Comparison of ENCODE assay signal across 23 mouse cellular contexts in the genomic region with DNA sequence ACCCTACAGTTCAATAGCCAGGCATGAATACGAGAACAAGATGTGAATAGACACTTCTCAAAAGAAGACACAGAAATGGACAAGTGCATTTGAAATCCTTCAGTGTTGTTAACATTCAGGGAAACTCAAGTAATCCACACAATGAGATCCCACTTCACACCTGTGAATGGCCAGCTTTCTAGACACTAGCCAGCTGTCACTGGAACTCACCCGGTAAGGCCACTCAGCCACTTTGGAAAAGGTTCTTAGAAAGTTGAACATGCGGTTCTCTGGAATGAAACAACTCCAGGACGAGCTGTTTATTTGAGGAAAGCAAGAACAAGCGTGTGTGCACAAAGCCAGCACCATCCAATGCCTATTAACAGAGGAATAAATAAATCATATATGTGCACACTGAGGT.
A peak's percentile ranks its signal among the peaks of the same experiment; 100 is the strongest.
DNase-seq lines count a peak whose midpoint lies in the region; ATAC-seq lines count a peak whose summit lies in the region.
"Had no signal": no experiment of that assay in that cellular context is flagged by ENCODE, and none has a peak within 500 bp of the region (broad histone marks: within the 10 kb centered on the region; RNA-seq: fewer than 3 reads in every experiment).

No protein-coding gene starts in this region.

- no peak overlapping the region for H3K9ac ChIP-seq in forebrain, embryonic 11.5 days (ENCODE audit: low read length)
- no peak overlapping the region for H3K9ac ChIP-seq in forebrain, embryonic 16.5 days (replicated peaks; ENCODE audit: low read depth, low read length)
- H3K9ac ChIP-seq: embryonic facial prominence, embryonic 12.5 days; forebrain, embryonic 12.5 days; forebrain, postnatal 0 days had no signal

- H3K27me3 ChIP-seq in forebrain, embryonic 11.5 days (ENCODE audit: control insufficient read depth, insufficient read depth, low read length): no peaks in the 10 kb centered on the region
- no peaks in the 10 kb centered on the region for H3K27me3 ChIP-seq in forebrain, embryonic 16.5 days (replicated peaks; ENCODE audit: control insufficient read depth, insufficient read depth, low read length)
- no peaks in the 10 kb centered on the region for H3K27me3 ChIP-seq in heart, embryonic 10.5 days (ENCODE audit: insufficient read depth, poor library complexity, severe bottlenecking)
- H3K27me3 ChIP-seq: embryonic facial prominence, embryonic 12.5 days; forebrain, embryonic 12.5 days had no signal

- H3K4me3 ChIP-seq in forebrain, embryonic 11.5 days (ENCODE audit: low read depth, low read length): no peak overlapping the region
- no peak overlapping the region for H3K4me3 ChIP-seq in forebrain, embryonic 16.5 days (replicated peaks; ENCODE audit: low read length)
- no peak overlapping the region for H3K4me3 ChIP-seq in heart, embryonic 10.5 days
- H3K4me3 ChIP-seq: embryonic facial prominence, embryonic 10.5 days; embryonic facial prominence, embryonic 12.5 days; forebrain, embryonic 12.5 days had no signal

- no peaks in the 10 kb centered on the region for H3K9me3 ChIP-seq in forebrain, embryonic 11.5 days (ENCODE audit: control insufficient read depth, low read length)
- no peaks in the 10 kb centered on the region for H3K9me3 ChIP-seq in forebrain, embryonic 16.5 days (ENCODE audit: control insufficient read depth, low read length)
- H3K9me3 ChIP-seq in heart, embryonic 10.5 days: no peaks in the 10 kb centered on the region
- H3K9me3 ChIP-seq: embryonic facial prominence, embryonic 10.5 days; embryonic facial prominence, embryonic 12.5 days; forebrain, embryonic 12.5 days had no signal

- 92% methylated on average over 5 of the region's 5 CpGs for WGBS in forebrain, embryonic 11.5 days
- WGBS in forebrain, embryonic 16.5 days: 84% methylated on average over 5 of the region's 5 CpGs
- 82% methylated on average over 5 of the region's 5 CpGs for WGBS in heart, embryonic 10.5 days

- peak; percentile 43 for DNase-seq in forebrain, embryonic 11.5 days (ENCODE audit: low spot score)
- peak; percentile 38 for DNase-seq in heart, embryonic 10.5 days (ENCODE audit: low spot score)
- no peak for DNase-seq in heart, adult 8-10 months (ENCODE audit: low spot score)
- no peak for DNase-seq in right cerebral cortex, adult 2 months (ENCODE audit: low spot score in 2 of 2)
- DNase-seq: adrenal gland, adult 8-10 months; adrenal gland, postnatal 14 days; adrenal gland, postnatal 36 days; B cell, adult 2 months; cerebellum, adult 11-12 months; cerebellum, adult 2 months; cerebellum, adult 9-10 months; cerebellum, postnatal 10 days; cerebellum, postnatal 25 days; forebrain, postnatal 0 days had no signal

- no peak overlapping the region for H3K4me2 ChIP-seq in forebrain, embryonic 11.5 days (ENCODE audit: low read depth, low read length, severe bottlenecking)
- H3K4me2 ChIP-seq in forebrain, embryonic 16.5 days (ENCODE audit: low read length): no peak overlapping the region
- H3K4me2 ChIP-seq: embryonic facial prominence, embryonic 12.5 days; forebrain, embryonic 12.5 days had no signal

- ATAC-seq in forebrain, embryonic 11.5 days (replicated peaks; ENCODE audit: low FRiP score): no peak
- no peak for ATAC-seq in forebrain, embryonic 16.5 days
- ATAC-seq: activated CD4-positive, CD25-positive, alpha-beta regulatory T cell, adult 4 months; CD4-positive, CD25-positive, alpha-beta regulatory T cell, adult 4 months; forebrain, embryonic 14.5 days; forebrain, postnatal 0 days; Patski had no signal

- no peaks in the 10 kb centered on the region for H3K4me1 ChIP-seq in forebrain, embryonic 11.5 days (replicated peaks; ENCODE audit: control insufficient read depth, insufficient read depth, low read length)
- H3K4me1 ChIP-seq in forebrain, embryonic 16.5 days (replicated peaks; ENCODE audit: control insufficient read depth, insufficient read depth, low read length): no peaks in the 10 kb centered on the region
- no peaks in the 10 kb centered on the region for H3K4me1 ChIP-seq in heart, embryonic 10.5 days
- H3K4me1 ChIP-seq: embryonic facial prominence, embryonic 10.5 days; embryonic facial prominence, embryonic 12.5 days; forebrain, embryonic 12.5 days had no signal

- H3K36me3 ChIP-seq in forebrain, embryonic 11.5 days (ENCODE audit: control insufficient read depth, insufficient read depth, low read length): no peaks in the 10 kb centered on the region
- no peaks in the 10 kb centered on the region for H3K36me3 ChIP-seq in forebrain, embryonic 16.5 days (ENCODE audit: control insufficient read depth, insufficient read depth)
- H3K36me3 ChIP-seq in heart, embryonic 10.5 days: no peaks in the 10 kb centered on the region
- H3K36me3 ChIP-seq: embryonic facial prominence, embryonic 10.5 days; embryonic facial prominence, embryonic 12.5 days; forebrain, embryonic 12.5 days; G1E had no signal

- H3K27ac ChIP-seq in forebrain, embryonic 11.5 days (ENCODE audit: low read depth, low read length): no peak overlapping the region
- H3K27ac ChIP-seq in forebrain, embryonic 16.5 days (ENCODE audit: low read length): no peak overlapping the region
- no peak overlapping the region for H3K27ac ChIP-seq in heart, embryonic 10.5 days
- H3K27ac ChIP-seq: embryonic facial prominence, embryonic 10.5 days; embryonic facial prominence, embryonic 12.5 days; forebrain, embryonic 12.5 days had no signal

Comparison
In these comparisons a context has a peak if more than half of its experiments do, and no peak if none do; other contexts are left out.
1. DNase-seq: peak in forebrain, embryonic 11.5 days (single experiment) and heart, embryonic 10.5 days (single experiment); none in heart, adult 8-10 months (single experiment) and right cerebral cortex, adult 2 months (0 of 2).